Mouse (Mus musculus) hindbrain, embryonic 14.5 days (tissue): Measurements from ENCODE around the gene Oas2. TPM values are rescaled to one million over a fixed set of nuclear protein-coding genes. Genes with fewer than 3 reads are reported as not detected.

Source experiments
- ATAC-seq: fragments of 200-750 bp; cut with Nextera tagmentation; 2 replicates; pipeline ENCODE4 v1.8.0; 2017; ENCODE audit warnings: moderate number of reproducible peaks, mild to moderate bottlenecking, moderate TSS enrichment, moderate library complexity; ENCODE audit not compliant: low FRiP score
- DNase-seq: peaks from one replicate; pipeline ENCODE4 v3.0.0-alpha.2; 2015; ENCODE audit warnings: low spot score
- H3K27ac ChIP-seq: fragments of 300-500 bp; sonication (generic); 2 replicates; pipeline ENCODE4 v1.5.1; 2014; ENCODE audit warnings: mild to moderate bottlenecking, moderate library complexity
- H3K27me3 ChIP-seq: fragments of 300-500 bp; sonication (generic); 2 replicates; pipeline ENCODE4 v1.6.1; 2014; ENCODE audit warnings: mild to moderate bottlenecking, low read length, mixed read lengths; ENCODE audit not compliant: control insufficient read depth, insufficient read depth
- H3K36me3 ChIP-seq: fragments of 300-500 bp; sonication (generic); replicated peaks from 2 replicates; pipeline ENCODE4 v1.6.1; 2014; ENCODE audit not compliant: control insufficient read depth, insufficient read depth
- H3K4me1 ChIP-seq: fragments of 300-500 bp; sonication (generic); replicated peaks from 2 replicates; pipeline ENCODE4 v1.6.1; 2014; ENCODE audit warnings: antibody characterized with exemption, low read length, mixed read lengths; ENCODE audit not compliant: control insufficient read depth, insufficient read depth
- H3K4me2 ChIP-seq: fragments of 300-500 bp; sonication (generic); replicated peaks from 2 replicates; pipeline ENCODE4 v1.6.1; 2014; ENCODE audit warnings: mild to moderate bottlenecking, moderate library complexity
- H3K4me3 ChIP-seq: fragments of 300-500 bp; sonication (generic); replicated peaks from 2 replicates; pipeline ENCODE4 v1.5.1; 2014; ENCODE audit warnings: mild to moderate bottlenecking, low read length
- H3K9ac ChIP-seq: fragments of 300-500 bp; sonication (generic); 2 replicates; pipeline ENCODE4 v1.6.1; 2014
- H3K9me3 ChIP-seq: fragments of 300-500 bp; sonication (generic); 2 replicates; pipeline ENCODE4 v1.6.1; 2016; ENCODE audit warnings: low read length; ENCODE audit not compliant: control insufficient read depth
- WGBS: fragments of 180-500 bp; shearing (Covaris S2); extraction: QIAGEN DNeasy Blood & Tissue Kit; methylation state at CpG from one replicate; pipeline ENCODE4 v1.1.7; 2014; 5-methylcytosine and 5-hydroxymethylcytosine counted together
- polyA plus RNA-seq: library from polyadenylated mRNA; unstranded; fragments of >200 nt; fragmentation: Nextera tagmentation; extraction: Ambion mirVana; gene quantifications from 2 replicates; pipeline ENCODE4 v1.2.1, GENCODE M21; 2014

Gene Oas2
- polyA plus RNA-seq, 1 experiment from 2014 or later, result 0.32 TPM

DNA sequence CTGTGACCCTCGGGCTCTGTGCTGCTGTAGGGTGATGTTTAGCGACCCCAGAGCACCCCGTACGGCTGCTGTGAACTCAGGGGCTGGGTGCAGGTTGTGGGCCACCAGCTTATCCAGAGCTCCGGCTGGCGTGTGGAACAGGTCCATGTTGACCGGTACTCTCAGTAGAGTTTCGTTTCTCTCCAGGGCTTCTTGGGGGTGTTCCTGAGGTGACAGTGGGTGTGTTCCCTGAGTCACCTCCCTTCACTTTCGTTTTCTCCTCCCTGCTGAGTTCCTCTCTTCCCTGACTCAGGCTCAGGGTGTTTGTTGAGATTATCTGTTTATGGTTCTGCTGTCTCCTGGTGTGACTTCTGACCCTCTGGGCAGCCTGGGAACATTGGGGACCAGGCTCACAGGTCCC is 27.8 kb upstream of the Oas2 start, which contains the start of gene Oas3:
Gene Oas3, minus strand, starts transcription at position 184 of the 400 bp plus-strand sequence.
- no peaks in the 10 kb centered on the region for H3K36me3 ChIP-seq
- H3K9me3 ChIP-seq, result no peaks in the 10 kb centered on the region
- no peaks in the 10 kb centered on the region for H3K4me1 ChIP-seq
- DNase-seq (no peak), ATAC-seq (no peak)
- H3K27ac ChIP-seq, result no peak within 1 kb of the TSS
- H3K9ac ChIP-seq, result no peak within 1 kb of the TSS
- no peaks in the 10 kb centered on the region for H3K27me3 ChIP-seq
- H3K4me3 ChIP-seq, result no peak within 1 kb of the TSS
- 82% methylated on average over 9 of the region's 9 CpGs for WGBS
- no peak within 1 kb of the TSS for H3K4me2 ChIP-seq

DNA sequence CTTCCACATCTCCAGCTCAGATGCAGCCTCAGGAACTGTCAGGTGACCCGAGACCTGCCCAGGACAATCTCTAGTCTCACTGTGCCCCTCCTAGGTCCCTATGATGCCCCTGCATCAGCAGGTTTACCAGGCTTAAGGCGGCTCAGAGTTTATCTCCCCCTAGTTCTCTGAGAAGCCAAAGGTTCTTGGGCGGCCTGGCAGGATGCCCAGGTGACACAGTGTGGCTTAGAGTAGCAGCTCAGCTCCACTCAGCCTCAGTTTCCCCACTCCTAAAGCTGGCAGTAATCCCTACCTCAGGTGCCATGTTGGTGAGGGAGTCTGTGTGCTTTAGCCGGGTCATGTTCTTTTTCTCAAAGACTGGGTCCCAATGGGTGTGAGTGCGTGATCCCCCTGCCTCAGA is 27.1 kb upstream of the Oas2 start:
- no peak overlapping the region for H3K4me3 ChIP-seq
- 81% methylated on average over 5 of the region's 5 CpGs for WGBS
- DNase-seq, result no peak
- no peaks in the 10 kb centered on the region for H3K36me3 ChIP-seq
- no peak overlapping the region for H3K27ac ChIP-seq
- H3K9me3 ChIP-seq, result no peaks in the 10 kb centered on the region
- H3K9ac ChIP-seq, result no peak overlapping the region
- H3K4me1 ChIP-seq, result no peaks in the 10 kb centered on the region
- H3K27me3 ChIP-seq, result no peaks in the 10 kb centered on the region
- ATAC-seq, result no peak
- H3K4me2 ChIP-seq, result no peak overlapping the region

DNA sequence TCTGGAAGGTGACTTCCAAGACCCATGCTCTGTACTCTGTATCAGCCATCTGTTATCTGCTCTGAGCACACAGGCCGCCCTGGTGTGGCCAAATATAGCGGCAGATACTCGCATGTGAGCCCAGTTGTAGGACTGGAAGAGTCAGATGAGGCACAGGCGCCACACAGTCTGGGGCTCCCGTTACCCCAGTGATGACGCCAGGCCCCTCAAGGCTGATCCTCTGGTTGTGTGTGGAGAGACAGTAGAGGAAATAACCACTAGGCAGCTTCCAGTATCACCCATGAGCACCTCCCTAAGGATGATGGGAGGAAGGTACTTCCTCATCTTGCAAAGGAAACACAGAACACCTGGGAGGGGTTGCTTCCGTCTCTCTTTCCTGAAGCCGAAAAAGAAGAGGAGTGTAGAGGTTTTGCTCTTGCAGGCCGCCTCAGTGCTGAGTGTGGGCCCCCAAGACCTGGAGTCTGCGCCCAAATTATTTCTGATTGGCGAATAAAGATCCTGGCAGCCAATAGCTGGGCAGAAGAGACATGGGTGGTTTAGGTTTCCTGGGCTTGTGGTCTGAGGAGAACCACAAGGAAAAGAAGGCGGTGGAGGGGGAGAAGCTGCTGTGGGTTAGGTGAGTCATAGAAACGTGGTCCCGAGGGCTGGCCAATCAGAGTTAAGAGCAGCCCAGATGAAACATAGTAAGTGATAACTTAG is 25.8 kb upstream of the Oas2 start:
- no peak for ATAC-seq
- 88% methylated on average over 14 of the region's 14 CpGs for WGBS
- no peak overlapping the region for H3K27ac ChIP-seq

DNA sequence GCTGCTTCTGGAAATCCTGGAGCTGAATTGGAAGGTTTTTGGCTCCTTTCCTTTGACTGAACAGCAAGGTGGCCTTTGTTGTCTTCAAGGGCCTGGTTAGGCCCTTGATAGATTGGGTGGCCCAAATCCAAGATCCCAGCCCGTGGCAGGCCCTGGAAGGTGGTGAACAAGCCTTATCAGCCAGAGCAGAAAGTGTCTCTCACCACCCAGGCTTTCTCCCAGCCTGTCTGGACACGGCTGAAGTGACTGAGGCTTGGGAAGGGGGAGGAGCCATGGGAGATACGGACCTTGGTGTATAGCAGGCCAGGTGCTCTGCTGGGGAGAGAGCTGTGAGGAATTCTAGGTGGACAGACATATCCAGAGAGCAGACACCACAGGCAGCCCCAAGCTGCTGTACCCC is 19.7 kb upstream of the Oas2 start:
- H3K4me1 ChIP-seq, result no peaks in the 10 kb centered on the region
- H3K9ac ChIP-seq, result no peak overlapping the region
- no peak for DNase-seq
- no peaks in the 10 kb centered on the region for H3K36me3 ChIP-seq
- H3K27me3 ChIP-seq, result no peaks in the 10 kb centered on the region
- H3K4me2 ChIP-seq, result no peak overlapping the region
- H3K4me3 ChIP-seq, result no peak overlapping the region
- ATAC-seq, result no peak
- 66% methylated on average over 3 of the region's 3 CpGs for WGBS
- H3K9me3 ChIP-seq, result no peaks in the 10 kb centered on the region
- H3K27ac ChIP-seq, result no peak overlapping the region

More for the DNA sequence above, 25.8 kb upstream of the Oas2 start:
- no peaks in the 10 kb centered on the region for H3K36me3 ChIP-seq
- DNase-seq, result no peak
- H3K4me1 ChIP-seq, result no peaks in the 10 kb centered on the region
- H3K27me3 ChIP-seq, result no peaks in the 10 kb centered on the region
- no peak overlapping the region for H3K4me3 ChIP-seq
- no peak overlapping the region for H3K9ac ChIP-seq
- no peak overlapping the region for H3K4me2 ChIP-seq
- H3K9me3 ChIP-seq, result no peaks in the 10 kb centered on the region

DNA sequence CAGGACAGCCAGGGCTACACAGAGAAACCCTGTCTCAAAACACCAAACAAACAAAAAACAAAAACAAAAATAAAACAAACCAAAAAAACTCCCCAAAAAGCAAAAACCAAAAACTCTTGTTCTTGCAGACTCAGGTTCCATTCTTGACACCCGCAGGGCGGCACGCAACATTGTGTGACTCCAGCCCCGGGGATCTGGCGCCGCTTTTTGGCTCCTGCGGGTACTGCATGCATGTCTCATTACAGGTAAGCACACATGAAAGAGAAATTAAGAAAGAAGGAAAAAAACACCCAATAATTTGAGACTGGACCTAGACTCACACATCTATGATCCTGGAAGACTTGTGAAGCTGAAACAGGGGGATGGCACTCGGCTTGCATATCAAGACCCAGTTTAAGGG is 15.4 kb upstream of the Oas2 start:
- ATAC-seq (no peak), DNase-seq (no peak)
- no peaks in the 10 kb centered on the region for H3K9me3 ChIP-seq
- H3K4me2 ChIP-seq, result no peak overlapping the region
- no peaks in the 10 kb centered on the region for H3K27me3 ChIP-seq
- H3K4me3 ChIP-seq, result no peak overlapping the region
- no peak overlapping the region for H3K9ac ChIP-seq
- no peaks in the 10 kb centered on the region for H3K4me1 ChIP-seq
- H3K36me3 ChIP-seq, result no peaks in the 10 kb centered on the region
- 72% methylated on average over 8 of the region's 8 CpGs for WGBS
- no peak overlapping the region for H3K27ac ChIP-seq

DNA sequence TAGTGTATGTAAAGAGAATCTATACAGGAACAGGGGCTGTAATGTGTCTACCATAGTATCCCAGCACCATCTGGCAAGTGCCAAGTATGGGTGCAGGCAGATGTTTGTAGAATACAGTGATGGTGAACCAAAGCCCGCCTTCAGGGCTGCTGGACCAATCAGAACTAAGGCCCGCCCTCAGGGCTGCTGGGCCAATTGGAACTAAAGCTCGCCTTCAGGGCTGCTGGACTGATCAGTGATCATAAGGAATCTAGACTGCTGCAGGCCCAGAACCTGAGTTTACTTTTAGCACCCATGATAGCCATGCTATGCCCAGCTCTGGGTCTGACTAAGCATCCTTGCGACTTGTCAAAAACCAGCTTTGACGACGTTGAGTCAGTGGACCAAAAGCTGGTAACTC is 12.2 kb upstream of the Oas2 start:
- H3K9me3 ChIP-seq, result no peaks in the 10 kb centered on the region
- H3K9ac ChIP-seq, result no peak overlapping the region
- no peak for DNase-seq
- H3K4me3 ChIP-seq, result no peak overlapping the region
- ATAC-seq, result no peak
- WGBS, result 29% methylated on average over 6 of the region's 6 CpGs
- no peaks in the 10 kb centered on the region for H3K36me3 ChIP-seq
- H3K27me3 ChIP-seq, result no peaks in the 10 kb centered on the region
- no peak overlapping the region for H3K27ac ChIP-seq
- no peaks in the 10 kb centered on the region for H3K4me1 ChIP-seq
- H3K4me2 ChIP-seq, result peak overlapping the region; percentile 18; the same call in 1 of the 2 replicates

DNA sequence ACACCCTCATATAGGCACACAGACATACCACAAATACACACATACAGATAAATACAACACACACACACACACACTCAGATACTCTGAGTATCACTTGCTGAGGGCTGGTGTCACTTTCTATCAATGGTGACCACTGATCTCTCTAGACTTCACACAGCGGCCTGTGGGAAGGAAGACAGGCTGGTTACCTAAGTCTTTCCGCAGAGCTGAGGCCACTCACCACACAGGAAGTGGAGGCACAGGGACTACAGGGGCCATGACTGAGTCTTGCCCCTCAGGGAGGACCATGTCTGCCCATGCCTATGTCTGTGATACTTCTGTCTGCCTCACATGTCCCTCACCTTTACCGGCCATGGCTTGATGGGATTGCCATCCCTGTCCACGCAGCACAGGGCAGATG is 4.6 kb upstream of the Oas2 start:
- no peaks in the 10 kb centered on the region for H3K4me1 ChIP-seq
- no peaks in the 10 kb centered on the region for H3K36me3 ChIP-seq
- H3K27me3 ChIP-seq, result no peaks in the 10 kb centered on the region
- WGBS, result 90% methylated on average over 4 of the region's 4 CpGs
- H3K4me3 ChIP-seq, result no peak overlapping the region
- no peak overlapping the region for H3K9ac ChIP-seq
- H3K4me2 ChIP-seq, result no peak overlapping the region
- no peak for DNase-seq
- ATAC-seq, result no peak
- H3K27ac ChIP-seq, result no peak overlapping the region
- no peaks in the 10 kb centered on the region for H3K9me3 ChIP-seq

DNA sequence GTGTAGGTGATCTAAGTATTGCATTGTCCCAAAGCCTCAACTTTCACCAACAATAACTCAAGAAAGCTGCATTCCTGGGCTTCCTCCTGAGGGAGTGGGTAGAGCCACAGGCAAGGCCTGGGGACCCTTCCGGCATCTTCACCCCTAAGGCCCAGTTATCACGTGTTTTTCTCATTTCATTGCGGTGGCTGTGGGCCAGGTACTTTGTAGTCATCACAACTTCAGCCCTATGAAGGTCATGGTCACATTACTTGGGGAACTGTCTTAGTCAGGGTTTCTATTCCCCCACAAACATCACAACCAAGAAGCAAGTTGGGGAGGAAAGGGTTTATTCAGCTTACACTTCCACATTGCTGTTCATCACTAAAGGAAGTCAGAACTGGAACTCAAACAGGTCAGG is 3.1 kb upstream of the Oas2 start:
- WGBS, result 92% methylated on average over 3 of the region's 3 CpGs
- Histone ChIP-seq H3K27me3 (no peaks in the 10 kb centered on the region), H3K4me3 (no peak overlapping the region), H3K27ac (no peak overlapping the region), H3K4me1 (no peaks in the 10 kb centered on the region), H3K9ac (no peak overlapping the region), H3K36me3 (no peaks in the 10 kb centered on the region), H3K4me2 (no peak overlapping the region), H3K9me3 (no peaks in the 10 kb centered on the region)
- DNase-seq, result no peak
- no peak for ATAC-seq

DNA sequence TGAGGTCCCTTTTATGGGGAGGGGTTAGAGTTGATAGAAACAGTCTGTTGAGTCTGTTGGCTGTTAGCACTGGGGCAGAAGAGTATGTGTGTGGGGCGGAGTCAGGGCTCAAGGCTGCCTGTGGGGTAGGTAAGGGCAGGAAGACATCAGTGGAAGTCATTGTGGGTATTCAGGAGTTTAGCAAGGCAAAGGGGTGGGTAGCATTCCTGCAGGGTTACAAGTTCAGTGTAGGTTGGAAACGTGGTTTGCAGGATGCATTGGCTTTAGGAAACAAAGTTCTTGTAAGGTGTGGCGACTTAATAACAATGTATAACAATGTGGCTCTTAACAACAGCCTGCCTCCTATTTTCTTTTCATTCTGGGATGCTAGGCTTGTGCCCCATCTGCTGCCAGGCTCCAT is 1.6 kb upstream of the Oas2 start:
- 73% methylated on average over 3 of the region's 3 CpGs for WGBS
- Histone ChIP-seq H3K9ac (no peak overlapping the region), H3K9me3 (no peaks in the 10 kb centered on the region), H3K27me3 (no peaks in the 10 kb centered on the region), H3K4me2 (no peak overlapping the region), H3K27ac (no peak overlapping the region), H3K4me3 (no peak overlapping the region), H3K4me1 (no peaks in the 10 kb centered on the region), H3K36me3 (no peaks in the 10 kb centered on the region)
- no peak for DNase-seq
- ATAC-seq, result no peak

DNA sequence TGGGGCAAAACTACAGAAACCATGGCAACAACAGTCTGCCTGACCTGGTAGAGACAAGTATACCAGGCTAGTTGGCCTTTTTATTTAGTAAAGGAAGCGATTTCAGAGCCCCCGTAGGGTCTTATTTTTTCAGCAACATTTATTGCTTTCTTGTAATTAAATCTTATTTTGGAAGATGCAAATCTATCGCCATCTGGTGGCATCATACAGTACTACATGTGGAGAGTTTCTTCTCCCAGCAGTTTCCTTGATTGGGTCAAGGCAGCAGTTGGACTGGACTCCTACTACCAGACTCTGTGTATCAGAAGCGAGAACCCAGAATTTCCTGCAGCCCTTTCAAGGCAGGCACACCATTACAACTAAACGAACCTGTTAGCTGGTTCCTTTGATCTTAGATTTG is 3.2 kb downstream of the Oas2 start:
- 10% methylated on average over 5 of the region's 5 CpGs for WGBS
- ATAC-seq, result no peak
- DNase-seq, result peak; percentile 88
- no peaks in the 10 kb centered on the region for H3K27me3 ChIP-seq
- H3K9me3 ChIP-seq, result no peaks in the 10 kb centered on the region
- no peak overlapping the region for H3K4me3 ChIP-seq
- H3K4me1 ChIP-seq, result no peaks in the 10 kb centered on the region
- no peak overlapping the region for H3K27ac ChIP-seq
- no peaks in the 10 kb centered on the region for H3K36me3 ChIP-seq
- H3K9ac ChIP-seq, result no peak overlapping the region
- H3K4me2 ChIP-seq, result no peak overlapping the region
